ENCODE assay signal across 8 mouse cellular contexts in the genomic region with DNA sequence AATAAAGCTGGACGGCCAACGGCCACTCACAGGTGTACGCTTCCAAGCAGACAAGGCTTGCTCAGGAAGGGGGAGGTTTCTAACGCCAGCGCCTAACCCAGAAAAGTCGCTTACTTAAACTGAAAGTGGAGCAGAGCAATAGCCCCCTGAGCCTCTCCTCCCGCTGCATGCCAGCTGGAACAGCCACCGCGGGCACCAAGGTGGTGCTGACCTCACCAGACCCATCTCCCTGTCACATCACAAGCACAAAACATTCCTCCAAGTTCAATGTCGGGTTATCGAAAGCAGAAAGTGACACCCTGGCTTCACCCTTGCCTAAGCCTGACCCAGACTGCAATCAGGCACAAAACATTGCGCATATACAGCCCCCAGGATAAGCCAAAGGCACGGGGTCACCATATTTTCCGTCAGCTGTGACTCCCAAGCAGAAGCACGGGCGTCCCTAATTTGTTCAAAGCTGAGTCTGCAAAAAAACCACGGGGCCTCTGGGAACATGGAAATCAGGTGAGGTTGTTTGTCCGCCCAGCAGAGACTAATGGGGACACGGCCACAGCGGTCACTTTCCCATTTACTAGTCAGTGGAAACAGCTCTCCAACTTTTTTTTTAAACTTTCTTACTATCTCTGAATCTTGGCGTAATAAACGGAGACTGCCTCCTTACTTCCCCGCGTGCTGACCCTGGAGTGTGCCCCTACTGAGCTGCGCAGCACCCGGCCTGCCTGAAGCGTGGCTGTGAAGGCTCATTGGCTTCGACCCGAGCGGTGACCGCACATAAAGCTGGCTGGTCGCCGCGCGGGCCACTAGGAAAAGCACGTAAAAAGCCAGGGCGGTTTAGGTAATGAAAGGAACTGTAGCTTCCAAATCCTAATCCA. TPM values are rescaled to one million over a fixed set of nuclear protein-coding genes. Genes with fewer than 3 reads are reported as not detected.
DNase-seq lines count a peak whose midpoint lies in the region; ATAC-seq and TF ChIP-seq lines count a peak whose summit lies in the region.

No protein-coding gene starts in this region.

- peak; percentile 37 for DNase-seq in adrenal gland, adult 2 months
- no peak for DNase-seq in adrenal gland, postnatal 4 days (ENCODE audit: low spot score in 2 of 2)
- DNase-seq in cerebellum, postnatal 25 days, result peak; percentile 38
- DNase-seq in kidney, postnatal 0 days (ENCODE audit: low spot score), result peak; percentile 29
- peak; percentile 94 for DNase-seq in midbrain, embryonic 11.5 days (ENCODE audit: low spot score, missing footprints)
- no peak for DNase-seq in urinary bladder, postnatal 25 days (ENCODE audit: low spot score)
- DNase-seq in thymus, postnatal 25 days, result no peak

- 0 out of 2 replicates have a peak, but pooled peaks cover 2% of the 10 kb centered on the region for H3K9me3 ChIP-seq in heart, embryonic 12.5 days (replicated peaks)
- no peaks in the 10 kb centered on the region for H3K9me3 ChIP-seq in kidney, postnatal 0 days (replicated peaks; ENCODE audit: low read length)
- H3K9me3 ChIP-seq in midbrain, embryonic 11.5 days (ENCODE audit: control insufficient read depth, low read length), result no peaks in the 10 kb centered on the region

- H3K27me3 ChIP-seq in heart, embryonic 12.5 days (replicated peaks), result peaks cover 38% of the 10 kb centered on the region
- H3K27me3 ChIP-seq in kidney, postnatal 0 days (ENCODE audit: insufficient read depth, low read length), result no peaks in the 10 kb centered on the region
- H3K27me3 ChIP-seq in midbrain, embryonic 11.5 days (ENCODE audit: control insufficient read depth, insufficient read depth, low read length), result peaks cover 59% of the 10 kb centered on the region

- no peak for TF ChIP-seq CTCF in kidney, postnatal 0 days (IDR thresholded peaks at IDR 0.05; ENCODE audit: low read depth)

- no peak overlapping the region for H3K27ac ChIP-seq in heart, embryonic 12.5 days (ENCODE audit: poor library complexity, severe bottlenecking)
- peak overlapping the region; percentile 75 for H3K27ac ChIP-seq in kidney, postnatal 0 days
- H3K27ac ChIP-seq in midbrain, embryonic 11.5 days (ENCODE audit: low read depth, low read length), result no peak overlapping the region

- peak overlapping the region; percentile 100 for H3K4me2 ChIP-seq in heart, embryonic 12.5 days
- H3K4me2 ChIP-seq in kidney, postnatal 0 days (ENCODE audit: low read length), result peak overlapping the region; percentile 99
- H3K4me2 ChIP-seq in midbrain, embryonic 11.5 days, result peak overlapping the region; percentile 98

- H3K9ac ChIP-seq in heart, embryonic 12.5 days, result peak overlapping the region; percentile 77
- peak overlapping the region; percentile 70 for H3K9ac ChIP-seq in kidney, postnatal 0 days (ENCODE audit: low read depth, low read length)
- H3K9ac ChIP-seq in midbrain, embryonic 11.5 days (ENCODE audit: low read length), result no peak overlapping the region

- WGBS in heart, embryonic 12.5 days, result 1% methylated on average over 37 of the region's 37 CpGs
- WGBS in kidney, postnatal 0 days, result 2% methylated on average over 37 of the region's 37 CpGs
- 2% methylated on average over 37 of the region's 37 CpGs for WGBS in midbrain, embryonic 11.5 days

- no peak for ATAC-seq in heart, embryonic 12.5 days (ENCODE audit: insufficient number of reproducible peaks, low FRiP score)
- ATAC-seq in kidney, postnatal 0 days (replicated peaks; ENCODE audit: low FRiP score, low read depth), result no peak
- ATAC-seq in midbrain, embryonic 11.5 days (ENCODE audit: low FRiP score), result no peak

- H3K4me3 ChIP-seq in heart, embryonic 12.5 days, result peak overlapping the region; percentile 80
- H3K4me3 ChIP-seq in kidney, postnatal 0 days (replicated peaks; ENCODE audit: low read depth, low read length), result peak overlapping the region; percentile 67
- peak overlapping the region; percentile 55 for H3K4me3 ChIP-seq in midbrain, embryonic 11.5 days (ENCODE audit: low read depth, low read length)

- peaks cover 28% of the 10 kb centered on the region for H3K4me1 ChIP-seq in heart, embryonic 12.5 days (replicated peaks)
- peaks cover 4% of the 10 kb centered on the region; the same call in 1 of the 2 replicates for H3K4me1 ChIP-seq in kidney, postnatal 0 days (replicated peaks; ENCODE audit: insufficient read depth, low read length)
- H3K4me1 ChIP-seq in midbrain, embryonic 11.5 days (ENCODE audit: control insufficient read depth, insufficient read depth, low read length), result peaks cover 11% of the 10 kb centered on the region

- H3K36me3 ChIP-seq in heart, embryonic 12.5 days, result no peaks in the 10 kb centered on the region
- no peaks in the 10 kb centered on the region for H3K36me3 ChIP-seq in kidney, postnatal 0 days (ENCODE audit: insufficient read depth, low read length)
- H3K36me3 ChIP-seq in midbrain, embryonic 11.5 days (ENCODE audit: control insufficient read depth, insufficient read depth, low read length), result no peaks in the 10 kb centered on the region

RNA-seq across cellular contexts. Expression of a gene that starts 1.6 kb away (rescaled TPM):
- 1 to 10 TPM; 1.1 to 1.9 TPM for total RNA-seq in adrenal gland, adult 2 months (2021)
- polyA plus RNA-seq in adrenal gland, adult 2 months (2012; rRNA removed), result 1.5 and 1.9 TPM in 2 replicates
- 1 to 10 TPM; 2.1 to 5.5 TPM for total RNA-seq in adrenal gland, postnatal 4 days (2021)
- 1.7 and 2.1 TPM in 2 replicates for polyA plus RNA-seq in heart, embryonic 12.5 days (2016; fragmentation: Nextera tagmentation; extraction: Ambion mirVana)
- polyA plus RNA-seq in kidney, postnatal 0 days (2015; fragmentation: Nextera tagmentation; extraction: Ambion mirVana), result 10.5 and 12.0 TPM in 2 replicates
- 0.57 and 0.61 TPM in 2 replicates for polyA plus RNA-seq in midbrain, embryonic 11.5 days (2014; fragmentation: Nextera tagmentation; extraction: Ambion mirVana)

Comparison
In these comparisons a context has a peak if more than half of its experiments do, and no peak if none do; other contexts are left out.
1. DNase-seq: peak in adrenal gland, adult 2 months (single experiment), cerebellum, postnatal 25 days (2 of 2), kidney, postnatal 0 days (single experiment) and midbrain, embryonic 11.5 days (single experiment); none in adrenal gland, postnatal 4 days (0 of 2), urinary bladder, postnatal 25 days (single experiment) and thymus, postnatal 25 days (single experiment).
2. Peak in every context shown above with its lines, with median percentiles within 50 percentile points of each other: H3K4me2 ChIP-seq and H3K4me3 ChIP-seq.